Mouse (Mus musculus): ENCODE measurements at regions not wholly inside any gene's neighbourhood (a gene's known extent, or its start where the extent isn't known, plus 50 kb on each side); places are given as distances from the start of the nearest gene placed in this dataset.

- DNase-seq: no peak
Observed at GRCm38 (mm10) chr15:33759496-33759895, 598.2 kb downstream of the 9430069I07Rik start.

GRCm38 (mm10) chr15:33758771-33759170 lies 598.9 kb downstream of the 9430069I07Rik start:
- no peak for DNase-seq

Measured in adrenal gland, postnatal 14 days (tissue).